Mouse (Mus musculus) G1E (cell line): Measurements from ENCODE around the gene Eva1a. TPM values are rescaled to one million over a fixed set of nuclear protein-coding genes. Genes with fewer than 3 reads are reported as not detected.

Experiments used
- ATAC-seq: 2 replicates; pipeline ENCODE4 v1.8.0; 2016; ENCODE audit warnings: mild to moderate bottlenecking; ENCODE audit not compliant: insufficient number of reproducible peaks, poor library complexity, low FRiP score, severe bottlenecking; ENCODE audit errors: extremely low read depth
- DNase-seq: peaks from one replicate; pipeline ENCODE4 v3.0.0; 2012; ENCODE audit warnings: low spot score
- H3K27me3 ChIP-seq: 2 replicates; pipeline ENCODE4 v1.6.1; 2012; ENCODE audit warnings: mild to moderate bottlenecking, low read length, inconsistent platforms; ENCODE audit not compliant: insufficient read depth
- H3K36me3 ChIP-seq: replicated peaks from 2 replicates; pipeline ENCODE3; 2012; ENCODE audit warnings: mild to moderate bottlenecking, inconsistent platforms
- H3K4me1 ChIP-seq: 2 replicates; pipeline ENCODE4 v1.6.1; 2012; ENCODE audit warnings: low read depth, low read length, inconsistent platforms, mixed read lengths; ENCODE audit not compliant: insufficient read depth
- H3K4me3 ChIP-seq: 2 replicates; pipeline ENCODE4 v1.5.1; 2012; ENCODE audit warnings: low read depth, mild to moderate bottlenecking, inconsistent platforms, low read length, moderate library complexity, mixed read lengths
- H3K9me3 ChIP-seq: replicated peaks from 2 replicates; pipeline ENCODE4 v1.6.1; 2012; ENCODE audit warnings: inconsistent platforms
- CTCF ChIP-seq: IDR thresholded peaks from 2 replicates; pipeline ENCODE4 v1.5.1; 2012; ENCODE audit warnings: low read depth, low read length, inconsistent platforms, mixed read lengths
- GATA1 ChIP-seq: IDR thresholded peaks from 2 replicates; pipeline ENCODE4 v1.6.1; 2012; ENCODE audit warnings: borderline replicate concordance, low read length, inconsistent platforms, mixed read lengths
- GATA2 ChIP-seq: IDR thresholded peaks from 2 replicates; pipeline ENCODE4 v1.6.1; 2012; ENCODE audit warnings: low read depth, low read length, inconsistent platforms, borderline replicate concordance
- POLR2AphosphoS5 ChIP-seq: IDR thresholded peaks from 2 replicates; pipeline ENCODE4 v1.6.1; 2012; ENCODE audit warnings: low read depth, low read length, inconsistent platforms; ENCODE audit not compliant: insufficient replicate concordance
- TAL1 ChIP-seq: conservative IDR thresholded peaks from 2 replicates; pipeline ENCODE4 v1.6.1; 2012; ENCODE audit warnings: low read depth, low read length, inconsistent platforms, mixed read lengths
- polyA plus RNA-seq: library from polyadenylated mRNA; stranded (reverse); fragments of >175 nt; gene quantifications from 2 replicates; pipeline ENCODE4 v1.2.3, GENCODE M21; 2012
- total RNA-seq, 2 experiments: library from RNA; stranded (forward) in 1 of 2; stranded (reverse) in 1 of 2; fragments of 200-1000 nt in 1 of 2; fragments of >200 nt in 1 of 2; fragmentation: Nextera tagmentation in 1 of 2; gene quantifications; 2 replicates each; pipeline ENCODE4 v1.2.3; 2014 to 2017

Eva1a gene
- total and polyA plus RNA-seq, 3 experiments: 0.49 TPM; not detected in 2

GRCm38 (mm10) chr6:82083655-82084054 is 42.8 kb downstream of the Eva1a start:
- no peak for DNase-seq
- Histone ChIP-seq H3K9me3 (peaks cover 11% of the 10 kb centered on the region), H3K36me3 (no peaks in the 10 kb centered on the region), H3K4me1 (no peaks in the 10 kb centered on the region), H3K27me3 (no peaks in the 10 kb centered on the region), H3K4me3 (no peak overlapping the region)
- no peak for ATAC-seq
- TF ChIP-seq GATA2: no peak
- no peak for TF ChIP-seq POLR2AphosphoS5
- TF ChIP-seq GATA1: no peak
- no peak for TF ChIP-seq CTCF
- no peak for TF ChIP-seq TAL1

- Histone ChIP-seq H3K4me3 (no peak overlapping the region), H3K4me1 (no peaks in the 10 kb centered on the region), H3K36me3 (no peaks in the 10 kb centered on the region), H3K27me3 (no peaks in the 10 kb centered on the region), H3K9me3 (peaks cover 13% of the 10 kb centered on the region)
- DNase-seq (no peak), ATAC-seq (no peak)
- TF ChIP-seq TAL1 (no peak), GATA1 (no peak), GATA2 (no peak), POLR2AphosphoS5 (no peak), CTCF (no peak)
Observed at GRCm38 (mm10) chr6:82084235-82084634, 43.4 kb downstream of the Eva1a start.

GRCm38 (mm10) chr6:82085313-82085908 is 44.6 kb downstream of the Eva1a start:
- DNase-seq: no peak
- ATAC-seq: no peak
- Histone ChIP-seq H3K4me3 (no peak overlapping the region), H3K4me1 (no peaks in the 10 kb centered on the region), H3K9me3 (peaks cover 20% of the 10 kb centered on the region), H3K36me3 (no peaks in the 10 kb centered on the region), H3K27me3 (no peaks in the 10 kb centered on the region)
- TF ChIP-seq CTCF (no peak), POLR2AphosphoS5 (no peak), GATA1 (no peak), GATA2 (no peak), TAL1 (no peak)

- no peak for ATAC-seq
- Histone ChIP-seq H3K27me3 (no peaks in the 10 kb centered on the region), H3K36me3 (no peaks in the 10 kb centered on the region), H3K4me3 (no peak overlapping the region), H3K9me3 (peaks cover 34% of the 10 kb centered on the region), H3K4me1 (no peaks in the 10 kb centered on the region)
- no peak for TF ChIP-seq CTCF
- TF ChIP-seq POLR2AphosphoS5: no peak
- no peak for TF ChIP-seq TAL1
- TF ChIP-seq GATA1: no peak
- TF ChIP-seq GATA2: no peak
- DNase-seq: no peak
Observed at GRCm38 (mm10) chr6:82088133-82088532, 47.3 kb downstream of the Eva1a start.

- Histone ChIP-seq H3K9me3 (peaks cover 36% of the 10 kb centered on the region), H3K4me1 (no peaks in the 10 kb centered on the region), H3K27me3 (no peaks in the 10 kb centered on the region), H3K4me3 (peak overlapping the region; percentile 19; the same call in 1 of the 2 replicates), H3K36me3 (no peaks in the 10 kb centered on the region)
- no peak for DNase-seq
- TF ChIP-seq POLR2AphosphoS5 (no peak), GATA2 (no peak), TAL1 (no peak), GATA1 (no peak)
- no peak for ATAC-seq
Observed at GRCm38 (mm10) chr6:82091773-82092172, 50.9 kb downstream of the Eva1a start.

- H3K27me3 ChIP-seq: no peaks in the 10 kb centered on the region
- TF ChIP-seq GATA2 (no peak), CTCF (no peak), TAL1 (no peak), POLR2AphosphoS5 (no peak), GATA1 (no peak)
- no peaks in the 10 kb centered on the region for H3K4me1 ChIP-seq
- H3K9me3 ChIP-seq: peaks cover 18% of the 10 kb centered on the region
- DNase-seq (no peak), ATAC-seq (no peak)
- no peaks in the 10 kb centered on the region for H3K36me3 ChIP-seq
- H3K4me3 ChIP-seq: no peak overlapping the region
Observed at GRCm38 (mm10) chr6:82097705-82098104, 56.9 kb downstream of the Eva1a start.
